Mouse (Mus musculus): ENCODE measurements around the gene Pnlip.

- no peak for TF ChIP-seq CTCF (IDR thresholded peaks at IDR 0.05; ENCODE audit: low read depth, low read length)
- no peak for TF ChIP-seq POLR2A (IDR thresholded peaks at IDR 0.05; ENCODE audit: borderline replicate concordance, low read depth, low read length)
These were observed 12.6 kb downstream of the Pnlip start for GRCm38 (mm10) chr19:58664901-58665300.

Measured in bone marrow macrophage, adult 2 months (primary cell).